Mouse (Mus musculus): ENCODE results near the gene Scgb3a1. TPM values are rescaled to one million over a fixed set of nuclear protein-coding genes. Genes with fewer than 3 reads are reported as not detected.
A peak's percentile ranks its signal among the peaks of the same experiment; 100 is the strongest.

The Scgb3a1 gene
- polyA plus RNA-seq, 1 experiment from 2014 or later, result not detected

DNA sequence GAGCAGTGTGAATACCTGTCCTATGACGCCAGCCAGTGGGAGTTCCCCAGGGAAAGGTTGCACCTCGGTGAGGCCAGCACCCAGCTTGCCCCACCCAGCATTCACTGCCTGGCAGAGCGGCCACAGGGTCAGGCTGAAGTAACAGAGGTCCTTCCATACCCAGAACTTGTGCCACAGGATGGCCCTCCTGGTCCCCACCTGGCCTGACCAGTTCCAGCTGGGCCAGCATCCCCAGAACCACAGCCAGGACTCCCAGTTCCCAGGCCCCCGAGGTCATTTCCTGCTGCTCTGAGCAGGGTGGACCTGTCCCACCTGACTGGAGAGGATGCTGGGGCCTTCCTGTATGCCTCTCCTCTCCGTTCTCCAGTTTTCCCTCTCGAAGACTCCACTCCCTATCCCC is 27.7 kb upstream of the Scgb3a1 start:
- ATAC-seq (ENCODE audit: low FRiP score, low TSS enrichment), result no peak
- Histone ChIP-seq H3K4me2 (replicated peaks; ENCODE audit: low read depth, low read length) (no peak overlapping the region), H3K36me3 (ENCODE audit: insufficient read depth, low read length) (no peaks in the 10 kb centered on the region), H3K4me3 (ENCODE audit: low read length) (no peak overlapping the region), H3K9ac (replicated peaks; ENCODE audit: low read length) (no peak overlapping the region), H3K27me3 (ENCODE audit: insufficient read depth, low read length) (peaks cover 43% of the 10 kb centered on the region), H3K27ac (ENCODE audit: low read length) (no peak overlapping the region), H3K4me1 (ENCODE audit: insufficient read depth, low read length) (peaks cover 9% of the 10 kb centered on the region; the same call in 1 of the 2 replicates), H3K9me3 (ENCODE audit: low read length) (no peaks in the 10 kb centered on the region)
- WGBS, result 67% methylated on average over 6 of the region's 6 CpGs

DNA sequence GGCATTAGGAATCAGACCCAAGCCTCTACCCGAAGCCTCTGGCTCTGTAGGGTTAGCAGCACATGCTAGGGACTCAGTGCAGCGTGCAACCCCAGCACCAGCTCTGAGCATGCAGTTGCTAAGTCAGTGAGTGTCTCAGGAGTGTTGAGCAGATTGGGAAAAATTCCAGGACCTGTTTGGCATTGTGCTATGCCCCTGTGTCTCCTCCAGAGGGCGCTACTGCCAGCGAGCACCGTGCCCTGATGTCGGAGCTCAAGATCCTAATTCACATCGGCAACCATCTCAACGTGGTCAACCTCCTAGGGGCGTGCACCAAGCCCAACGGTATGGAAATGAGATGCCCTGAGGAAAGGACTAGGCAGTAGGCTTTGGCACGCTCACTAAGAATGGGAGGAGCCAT is 27.0 kb upstream of the Scgb3a1 start:
- no peak overlapping the region for H3K4me3 ChIP-seq (ENCODE audit: low read length)
- peaks cover 9% of the 10 kb centered on the region; the same call in 1 of the 2 replicates for H3K4me1 ChIP-seq (ENCODE audit: insufficient read depth, low read length)
- peak; percentile 28; the same call in 1 of the 2 replicates for ATAC-seq (ENCODE audit: low FRiP score, low TSS enrichment)
- H3K27ac ChIP-seq (ENCODE audit: low read length), result no peak overlapping the region
- H3K36me3 ChIP-seq (ENCODE audit: insufficient read depth, low read length), result no peaks in the 10 kb centered on the region
- H3K9me3 ChIP-seq (ENCODE audit: low read length), result no peaks in the 10 kb centered on the region
- WGBS, result 3% methylated on average over 11 of the region's 11 CpGs
- H3K4me2 ChIP-seq (replicated peaks; ENCODE audit: low read depth, low read length), result peak overlapping the region; percentile 26; the same call in 1 of the 2 replicates
- H3K9ac ChIP-seq (replicated peaks; ENCODE audit: low read length), result no peak overlapping the region
- peaks cover 43% of the 10 kb centered on the region for H3K27me3 ChIP-seq (ENCODE audit: insufficient read depth, low read length)

DNA sequence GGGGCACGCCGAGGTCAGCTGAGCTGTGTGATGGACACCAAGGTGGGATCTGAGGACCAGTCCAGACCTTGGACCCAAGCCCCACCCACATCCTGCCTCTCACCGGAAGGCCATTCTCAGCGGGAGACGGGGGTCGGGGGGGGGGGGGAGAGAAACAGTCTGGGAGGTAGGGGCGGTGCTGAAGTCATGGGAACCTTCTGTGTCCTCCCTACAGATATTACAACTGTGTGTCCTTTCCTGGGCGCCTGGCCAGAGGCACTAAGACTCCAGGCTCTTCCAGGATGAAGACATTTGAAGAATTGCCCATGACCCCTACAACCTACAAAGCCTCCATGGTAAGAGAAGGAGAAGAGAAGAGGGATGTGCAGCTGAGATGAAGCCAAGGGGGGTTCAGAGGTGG is 17.7 kb upstream of the Scgb3a1 start:
- Histone ChIP-seq H3K27ac (ENCODE audit: low read length) (no peak overlapping the region), H3K36me3 (ENCODE audit: insufficient read depth, low read length) (no peaks in the 10 kb centered on the region; the same call in 1 of the 2 replicates), H3K4me1 (ENCODE audit: insufficient read depth, low read length) (peaks cover 6% of the 10 kb centered on the region), H3K4me3 (ENCODE audit: low read length) (no peak overlapping the region), H3K4me2 (replicated peaks; ENCODE audit: low read depth, low read length) (no peak overlapping the region), H3K9ac (replicated peaks; ENCODE audit: low read length) (no peak overlapping the region), H3K27me3 (ENCODE audit: insufficient read depth, low read length) (no peaks in the 10 kb centered on the region), H3K9me3 (ENCODE audit: low read length) (no peaks in the 10 kb centered on the region)
- peak; percentile 48; the same call in 1 of the 2 replicates for ATAC-seq (ENCODE audit: low FRiP score, low TSS enrichment)
- WGBS, result 41% methylated on average over 8 of the region's 8 CpGs

DNA sequence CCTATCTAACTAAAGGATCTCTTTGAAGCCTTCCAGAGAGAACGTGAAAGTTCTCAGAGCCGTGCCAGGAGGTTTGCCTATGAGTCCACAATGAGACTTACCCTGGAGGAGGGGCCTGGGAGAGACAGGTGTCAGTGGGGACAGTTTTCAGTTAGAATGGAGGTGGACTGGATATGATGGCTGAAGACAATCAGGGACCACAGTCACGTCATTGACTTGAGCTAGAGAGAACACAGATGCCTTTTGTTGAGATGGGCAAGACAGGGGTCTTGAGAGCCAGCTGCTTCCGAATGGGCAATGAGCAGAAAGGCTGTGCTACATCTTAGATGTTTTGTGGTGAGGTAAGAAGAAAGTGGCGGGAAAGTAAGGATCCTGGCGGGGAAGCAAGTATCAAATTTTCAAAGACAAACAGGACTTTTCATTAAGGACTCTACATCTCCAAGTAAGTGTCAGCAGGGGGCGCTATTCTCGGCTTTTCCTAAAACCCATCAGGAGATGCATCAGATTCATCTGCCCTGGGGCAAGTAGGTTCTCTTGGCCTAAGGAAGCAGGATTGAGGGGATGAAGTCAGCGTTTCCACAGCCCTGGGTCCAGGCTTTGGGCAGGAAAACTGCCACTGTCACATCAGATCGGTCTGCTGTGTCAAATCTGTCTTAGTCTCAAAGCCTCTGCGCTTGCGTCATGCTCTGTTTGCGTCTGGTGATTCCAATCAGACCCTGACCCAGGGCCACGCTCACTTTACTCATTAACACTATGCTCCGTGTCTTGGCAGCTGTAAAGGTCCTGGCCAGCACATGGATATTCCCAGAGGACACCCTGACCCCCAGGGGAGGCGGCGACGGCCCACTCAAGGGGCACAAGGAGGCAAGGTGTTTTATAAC is 13.1 kb upstream of the Scgb3a1 start:
- Histone ChIP-seq H3K27ac (ENCODE audit: low read length) (no peak overlapping the region), H3K36me3 (ENCODE audit: insufficient read depth, low read length) (no peaks in the 10 kb centered on the region), H3K4me1 (ENCODE audit: insufficient read depth, low read length) (peaks cover 6% of the 10 kb centered on the region), H3K4me2 (replicated peaks; ENCODE audit: low read depth, low read length) (peak overlapping the region; percentile 42), H3K27me3 (ENCODE audit: insufficient read depth, low read length) (no peaks in the 10 kb centered on the region), H3K9me3 (ENCODE audit: low read length) (no peaks in the 10 kb centered on the region), H3K9ac (replicated peaks; ENCODE audit: low read length) (no peak overlapping the region), H3K4me3 (ENCODE audit: low read length) (no peak overlapping the region)
- peak; percentile 65; the same call in 1 of the 2 replicates for ATAC-seq (ENCODE audit: low FRiP score, low TSS enrichment)
- 36% methylated on average over 18 of the region's 18 CpGs for WGBS

- Histone ChIP-seq H3K9ac (replicated peaks; ENCODE audit: low read length) (no peak overlapping the region), H3K27ac (ENCODE audit: low read length) (no peak overlapping the region), H3K4me2 (replicated peaks; ENCODE audit: low read depth, low read length) (peak overlapping the region; percentile 42), H3K36me3 (ENCODE audit: insufficient read depth, low read length) (no peaks in the 10 kb centered on the region), H3K4me1 (ENCODE audit: insufficient read depth, low read length) (peaks cover 4% of the 10 kb centered on the region; the same call in 1 of the 2 replicates), H3K9me3 (ENCODE audit: low read length) (no peaks in the 10 kb centered on the region), H3K27me3 (ENCODE audit: insufficient read depth, low read length) (no peaks in the 10 kb centered on the region), H3K4me3 (ENCODE audit: low read length) (no peak overlapping the region)
- ATAC-seq (ENCODE audit: low FRiP score, low TSS enrichment), result no peak
- 56% methylated on average over 16 of the region's 16 CpGs for WGBS
Observed at GRCm38 (mm10) chr11:49650994-49651761, 12.2 kb upstream of the Scgb3a1 start.

- H3K4me3 ChIP-seq (ENCODE audit: low read length), result no peak overlapping the region
- no peaks in the 10 kb centered on the region for H3K9me3 ChIP-seq (ENCODE audit: low read length)
- no peaks in the 10 kb centered on the region for H3K27me3 ChIP-seq (ENCODE audit: insufficient read depth, low read length)
- H3K4me2 ChIP-seq (replicated peaks; ENCODE audit: low read depth, low read length), result no peak overlapping the region
- 86% methylated on average over 10 of the region's 10 CpGs for WGBS
- no peaks in the 10 kb centered on the region for H3K36me3 ChIP-seq (ENCODE audit: insufficient read depth, low read length)
- no peak for ATAC-seq (ENCODE audit: low FRiP score, low TSS enrichment)
- no peak overlapping the region for H3K9ac ChIP-seq (replicated peaks; ENCODE audit: low read length)
- no peak overlapping the region for H3K27ac ChIP-seq (ENCODE audit: low read length)
- H3K4me1 ChIP-seq (ENCODE audit: insufficient read depth, low read length), result peaks cover 4% of the 10 kb centered on the region; the same call in 1 of the 2 replicates
Observed at GRCm38 (mm10) chr11:49651762-49652322, 11.6 kb upstream of the Scgb3a1 start.

- H3K4me1 ChIP-seq (ENCODE audit: insufficient read depth, low read length), result peaks cover 4% of the 10 kb centered on the region; the same call in 1 of the 2 replicates
- H3K9me3 ChIP-seq (ENCODE audit: low read length), result no peaks in the 10 kb centered on the region
- H3K36me3 ChIP-seq (ENCODE audit: insufficient read depth, low read length), result no peaks in the 10 kb centered on the region
- H3K4me2 ChIP-seq (replicated peaks; ENCODE audit: low read depth, low read length), result peak overlapping the region; percentile 40
- no peak overlapping the region for H3K4me3 ChIP-seq (ENCODE audit: low read length)
- H3K9ac ChIP-seq (replicated peaks; ENCODE audit: low read length), result no peak overlapping the region
- ATAC-seq (ENCODE audit: low FRiP score, low TSS enrichment), result 0 out of 2 replicates have a peak, but pooled peaks have one; percentile 12
- no peak overlapping the region for H3K27ac ChIP-seq (ENCODE audit: low read length)
- 23% methylated on average over 19 of the region's 19 CpGs for whole genome bisulfite sequencing
- H3K27me3 ChIP-seq (ENCODE audit: insufficient read depth, low read length), result no peaks in the 10 kb centered on the region
Observed at GRCm38 (mm10) chr11:49652401-49653078, 10.9 kb upstream of the Scgb3a1 start.

DNA sequence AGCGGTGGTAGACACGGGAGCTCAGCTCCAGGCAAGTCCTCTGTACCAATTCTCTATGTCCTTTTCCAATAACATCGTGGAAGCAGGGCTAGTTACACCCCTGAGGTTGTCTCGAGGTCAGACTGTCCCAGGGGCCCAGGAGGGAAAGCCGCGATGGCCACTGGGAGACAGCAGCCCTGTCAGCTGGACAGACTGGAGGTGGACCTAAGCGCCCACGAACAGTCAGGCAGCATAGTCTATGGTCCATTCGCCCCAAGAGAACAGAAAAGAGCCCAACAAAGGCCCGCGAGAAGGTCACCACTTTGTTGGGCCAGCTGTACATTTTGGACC is 10.4 kb upstream of the Scgb3a1 start:
- Histone ChIP-seq H3K4me1 (ENCODE audit: insufficient read depth, low read length) (peaks cover 4% of the 10 kb centered on the region; the same call in 1 of the 2 replicates), H3K36me3 (ENCODE audit: insufficient read depth, low read length) (no peaks in the 10 kb centered on the region), H3K4me2 (replicated peaks; ENCODE audit: low read depth, low read length) (peak overlapping the region; percentile 40), H3K4me3 (ENCODE audit: low read length) (no peak overlapping the region), H3K27ac (ENCODE audit: low read length) (no peak overlapping the region), H3K9me3 (ENCODE audit: low read length) (no peaks in the 10 kb centered on the region), H3K27me3 (ENCODE audit: insufficient read depth, low read length) (no peaks in the 10 kb centered on the region), H3K9ac (replicated peaks; ENCODE audit: low read length) (no peak overlapping the region)
- 0 out of 2 replicates have a peak, but pooled peaks have one; percentile 29 for ATAC-seq (ENCODE audit: low FRiP score, low TSS enrichment)
- WGBS, result 35% methylated on average over 11 of the region's 11 CpGs

- Histone ChIP-seq H3K4me2 (replicated peaks; ENCODE audit: low read depth, low read length) (no peak overlapping the region), H3K9me3 (ENCODE audit: low read length) (no peaks in the 10 kb centered on the region), H3K36me3 (ENCODE audit: insufficient read depth, low read length) (no peaks in the 10 kb centered on the region), H3K27ac (ENCODE audit: low read length) (no peak overlapping the region), H3K9ac (replicated peaks; ENCODE audit: low read length) (no peak overlapping the region), H3K27me3 (ENCODE audit: insufficient read depth, low read length) (no peaks in the 10 kb centered on the region), H3K4me1 (ENCODE audit: insufficient read depth, low read length) (peaks cover 8% of the 10 kb centered on the region), H3K4me3 (ENCODE audit: low read length) (no peak overlapping the region)
- 85% methylated on average over 5 of the region's 5 CpGs for WGBS
- ATAC-seq (ENCODE audit: low FRiP score, low TSS enrichment), result no peak
Observed at GRCm38 (mm10) chr11:49654651-49655050, 8.8 kb upstream of the Scgb3a1 start.
